Mouse (Mus musculus) sigmoid colon, adult 10 weeks (tissue): Measurements from ENCODE around the gene Casp6. TPM values are rescaled to one million over a fixed set of nuclear protein-coding genes. Genes with fewer than 3 reads are reported as not detected.

Source experiments
- polyA plus RNA-seq: library from polyadenylated mRNA; stranded (reverse); fragments of 350-450 nt; fragmentation: Illumina TruSeq; extraction: RNeasy Lipid Tissue Mini Kit (QIAGEN cat#74804); gene quantifications from one replicate; pipeline ENCODE4 v1.2.3, GENCODE M21; 2014; ENCODE audit warnings: low read depth, low replicate concordance

Casp6 gene
- polyA plus RNA-seq = 45.4 TPM

GRCm38 (mm10) chr3:129901271-129901809 lies at the start of gene Casp6:
Casp6 (plus strand) TSS chr3:129901425.

DNA sequence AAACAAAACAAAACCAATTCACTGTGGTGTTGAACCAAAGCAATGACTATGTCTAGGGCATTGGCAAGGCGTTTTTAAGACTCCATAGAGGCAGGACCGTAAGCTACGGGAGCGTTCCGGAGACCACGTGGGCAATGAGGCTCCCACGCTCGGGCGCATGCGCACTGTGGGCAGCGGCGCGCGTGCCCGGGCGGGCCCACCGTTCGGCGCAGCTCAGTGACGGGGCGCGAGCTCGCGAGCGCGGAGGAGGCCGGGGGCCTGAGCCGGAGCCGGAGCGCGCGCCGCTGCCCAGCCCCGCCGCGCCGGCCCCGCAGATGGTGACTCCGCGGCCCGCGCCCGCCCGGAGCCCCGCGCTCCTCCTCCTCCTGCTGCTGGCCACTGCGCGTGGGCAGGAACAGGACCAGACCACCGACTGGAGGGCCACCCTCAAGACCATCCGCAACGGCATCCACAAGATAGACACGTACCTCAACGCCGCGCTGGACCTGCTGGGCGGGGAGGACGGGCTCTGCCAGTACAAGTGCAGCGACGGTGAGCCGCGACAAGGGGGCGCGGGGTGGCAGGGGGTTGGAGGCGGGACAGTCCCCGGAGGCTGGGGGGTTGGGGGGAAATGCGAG lies 22.7 kb upstream of the Casp6 start, which contains the start of gene Pla2g12a:
TSS of gene Pla2g12a (plus strand) at position 202 of the 617 bp plus-strand sequence.

Other genes starting within 250 kb of the Casp6 start
- gene Egf, start 146.1 kb upstream of the Casp6 start, polyA plus RNA-seq = 12.0 TPM
- 0.54 TPM for gene Lrit3, start 97.4 kb upstream of the Casp6 start, polyA plus RNA-seq
- gene Rrh, start 78.8 kb upstream of the Casp6 start, polyA plus RNA-seq = 0.60 TPM
- 47.0 TPM for gene Gar1, start 70.0 kb upstream of the Casp6 start, polyA plus RNA-seq
- not detected for gene Cfi, start 65.5 kb upstream of the Casp6 start, polyA plus RNA-seq
- 6.6 TPM for gene Pla2g12a, start 22.8 kb upstream of the Casp6 start, polyA plus RNA-seq
- 15.2 TPM for gene Mcub, start 68.8 kb downstream of the Casp6 start, polyA plus RNA-seq
- 49.4 TPM for gene Sec24b, start 160.1 kb downstream of the Casp6 start, polyA plus RNA-seq
- gene Col25a1, start 230.1 kb downstream of the Casp6 start, polyA plus RNA-seq = 2.0 TPM